Mouse (Mus musculus): Measurements from ENCODE around the gene Pdlim3. TPM values are rescaled to one million over a fixed set of nuclear protein-coding genes. Genes with fewer than 3 reads are reported as not detected.

Pdlim3 gene
- polyA plus RNA-seq, 1 experiment = 63.1 TPM

DNA sequence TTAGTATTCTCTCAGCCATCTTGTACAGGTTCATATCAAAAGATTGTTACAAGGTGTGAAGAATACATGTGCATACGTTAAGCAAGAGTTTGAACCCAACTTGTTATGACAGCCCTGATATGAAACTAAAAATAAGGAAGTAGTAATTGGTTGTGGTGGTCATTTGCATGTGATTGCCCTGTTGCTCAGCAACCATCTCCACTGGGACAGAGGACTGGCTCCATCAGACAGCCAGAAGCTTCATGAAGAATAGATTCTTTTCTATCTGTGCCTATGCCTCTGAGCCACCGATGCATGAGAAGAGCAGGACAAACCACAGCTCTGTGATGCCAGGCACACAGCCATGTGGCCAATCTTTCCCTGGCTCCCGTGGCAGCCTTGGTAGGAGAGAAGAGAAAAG, 14.5 kb downstream of the Pdlim3 start:
- TF ChIP-seq POLR2A (IDR thresholded peaks at IDR 0.05; ENCODE audit: borderline replicate concordance, extremely low read depth, low read depth, low read length) = no peak
- no peak for TF ChIP-seq CTCF (IDR thresholded peaks at IDR 0.05; ENCODE audit: insufficient read depth, low read length)
- WGBS = 79% methylated on average over 3 of the region's 3 CpGs
- Histone ChIP-seq H3K4me1 (ENCODE audit: control insufficient read depth, insufficient read depth, low read length) (peaks cover 3% of the 10 kb centered on the region), H3K4me3 (replicated peaks; ENCODE audit: extremely low read depth, low read depth, low read length) (no peak overlapping the region)
- no peak for DNase-seq

DNA sequence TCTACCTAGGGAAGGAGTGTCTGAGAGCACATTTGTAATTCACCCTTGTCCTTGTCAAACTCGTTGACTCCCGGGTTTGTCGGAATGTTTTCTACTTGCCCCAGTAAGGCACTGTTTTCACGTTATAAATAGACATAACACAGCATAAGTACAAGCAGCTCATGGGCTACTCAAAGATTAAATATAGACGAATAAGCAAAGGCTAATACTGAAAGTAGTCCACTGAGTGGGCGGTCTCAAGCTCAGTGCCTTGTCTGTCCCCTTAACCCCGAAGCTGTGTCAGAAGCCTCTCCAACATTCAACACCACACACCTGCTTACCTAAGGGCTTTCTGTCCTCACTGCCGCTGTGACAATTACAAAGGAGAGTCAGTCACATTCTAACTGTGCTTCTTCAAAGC, 16.4 kb downstream of the Pdlim3 start:
- Histone ChIP-seq H3K4me3 (replicated peaks; ENCODE audit: extremely low read depth, low read depth, low read length) (no peak overlapping the region), H3K4me1 (ENCODE audit: control insufficient read depth, insufficient read depth, low read length) (peaks cover 3% of the 10 kb centered on the region)
- WGBS = 64% methylated on average over 8 of the region's 8 CpGs
- TF ChIP-seq POLR2A (IDR thresholded peaks at IDR 0.05; ENCODE audit: borderline replicate concordance, extremely low read depth, low read depth, low read length) (no peak), CTCF (IDR thresholded peaks at IDR 0.05; ENCODE audit: insufficient read depth, low read length) (no peak)
- DNase-seq = no peak

DNA sequence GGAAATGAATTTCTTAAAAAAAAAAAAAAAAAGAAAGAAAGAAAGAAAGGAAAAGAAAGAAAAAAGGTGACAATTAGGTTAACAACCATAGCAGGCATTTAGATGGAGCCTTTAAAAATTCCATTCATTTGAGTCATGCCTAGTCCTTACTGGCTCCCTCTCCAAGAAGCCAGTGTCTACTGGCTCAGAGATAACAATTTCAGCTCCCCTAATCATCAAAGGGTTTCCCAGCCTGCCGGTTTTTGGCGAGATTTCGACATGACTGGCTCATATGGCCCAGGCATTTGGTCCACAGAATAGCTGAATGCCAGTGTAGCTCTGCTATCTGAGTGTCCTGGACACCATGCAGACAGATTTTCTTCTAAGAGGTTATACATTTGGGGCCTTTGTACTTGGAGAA, 18.4 kb downstream of the Pdlim3 start:
- H3K4me3 ChIP-seq (replicated peaks; ENCODE audit: extremely low read depth, low read depth, low read length) = no peak overlapping the region
- no peak for TF ChIP-seq CTCF (IDR thresholded peaks at IDR 0.05; ENCODE audit: insufficient read depth, low read length)
- no peak for TF ChIP-seq POLR2A (IDR thresholded peaks at IDR 0.05; ENCODE audit: borderline replicate concordance, extremely low read depth, low read depth, low read length)
- 30% methylated on average over 3 of the region's 3 CpGs for WGBS
- peaks cover 3% of the 10 kb centered on the region for H3K4me1 ChIP-seq (ENCODE audit: control insufficient read depth, insufficient read depth, low read length)
- DNase-seq = no peak

DNA sequence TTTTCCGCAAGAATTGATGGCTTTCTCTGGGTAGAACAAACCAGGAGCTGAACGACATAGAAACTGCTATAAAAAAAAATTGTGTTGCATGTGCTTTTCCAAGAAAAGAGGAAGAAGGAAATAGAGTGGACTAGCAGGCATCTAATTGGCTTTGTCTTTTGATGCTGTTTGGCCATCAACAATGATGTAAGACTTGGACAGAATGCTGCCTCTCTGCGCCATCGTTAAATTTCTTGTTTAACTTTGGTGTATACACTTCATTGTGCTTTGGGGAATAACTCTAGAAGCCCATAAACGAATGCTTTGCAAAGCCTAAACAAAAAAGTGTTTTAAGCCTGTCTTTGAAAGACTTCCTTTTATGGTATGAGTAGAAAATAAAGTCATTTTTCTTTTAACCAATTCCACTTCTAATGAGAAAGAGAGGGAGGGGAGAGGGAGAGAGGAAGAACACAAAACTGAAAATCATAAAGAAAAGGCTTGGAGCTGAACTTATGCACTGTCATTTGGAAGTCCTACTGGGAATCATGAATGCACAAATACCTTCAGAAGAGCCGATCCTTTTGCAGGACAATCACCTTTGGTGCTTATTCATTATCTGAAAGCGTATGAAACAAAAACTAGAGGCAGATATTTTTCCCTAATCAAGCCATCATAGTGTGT, 20.5 kb downstream of the Pdlim3 start:
- no peak for DNase-seq
- Histone ChIP-seq H3K4me1 (ENCODE audit: control insufficient read depth, insufficient read depth, low read length) (peaks cover 3% of the 10 kb centered on the region), H3K4me3 (replicated peaks; ENCODE audit: extremely low read depth, low read depth, low read length) (no peak overlapping the region)
- WGBS = 55% methylated on average over 7 of the region's 7 CpGs
- TF ChIP-seq POLR2A (IDR thresholded peaks at IDR 0.05; ENCODE audit: borderline replicate concordance, extremely low read depth, low read depth, low read length) = no peak
- no peak for TF ChIP-seq CTCF (IDR thresholded peaks at IDR 0.05; ENCODE audit: insufficient read depth, low read length)

DNA sequence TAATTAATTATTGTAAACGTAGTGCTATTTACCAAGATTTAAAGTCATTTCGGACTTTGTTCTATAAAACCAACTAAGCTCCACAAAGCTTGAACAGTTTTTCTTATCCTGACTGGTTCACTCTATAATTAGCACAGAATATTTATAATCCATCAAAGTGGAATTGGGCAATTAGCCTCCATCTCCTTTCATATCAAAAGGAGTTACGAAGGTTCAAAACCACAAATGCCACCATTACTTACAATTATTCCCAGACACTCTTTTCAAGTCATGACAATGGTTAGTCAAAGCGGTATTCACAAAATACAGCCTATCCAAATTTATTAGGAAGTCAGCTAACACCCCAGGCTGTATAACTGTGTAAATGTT, 21.0 kb downstream of the Pdlim3 start:
- H3K4me3 ChIP-seq (replicated peaks; ENCODE audit: extremely low read depth, low read depth, low read length) = no peak overlapping the region
- no peak for DNase-seq
- H3K4me1 ChIP-seq (ENCODE audit: control insufficient read depth, insufficient read depth, low read length) = peaks cover 3% of the 10 kb centered on the region
- TF ChIP-seq POLR2A (IDR thresholded peaks at IDR 0.05; ENCODE audit: borderline replicate concordance, extremely low read depth, low read depth, low read length) = no peak
- no peak for TF ChIP-seq CTCF (IDR thresholded peaks at IDR 0.05; ENCODE audit: insufficient read depth, low read length)
- 94% methylated on average over 4 of the region's 4 CpGs for WGBS

DNA sequence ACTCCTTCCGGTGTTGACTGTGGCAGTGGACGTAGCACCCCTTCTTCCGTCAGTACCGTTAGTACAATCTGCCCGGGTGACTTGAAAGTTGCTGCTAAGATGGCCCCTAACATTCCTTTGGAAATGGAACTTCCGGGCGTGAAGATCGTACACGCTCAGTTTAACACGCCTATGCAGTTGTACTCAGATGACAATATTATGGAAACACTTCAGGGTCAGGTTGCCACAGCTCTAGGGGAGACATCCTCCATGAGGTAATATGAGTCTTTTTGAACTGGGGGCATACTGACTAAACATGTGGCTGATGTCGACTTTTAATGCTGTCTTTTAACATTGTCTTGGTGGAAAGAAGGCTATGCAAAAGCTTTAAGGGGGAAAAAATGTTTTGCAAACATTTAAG, 28.4 kb downstream of the Pdlim3 start:
- no peak for DNase-seq
- no peak overlapping the region for H3K4me3 ChIP-seq (replicated peaks; ENCODE audit: extremely low read depth, low read depth, low read length)
- no peaks in the 10 kb centered on the region for H3K4me1 ChIP-seq (ENCODE audit: control insufficient read depth, insufficient read depth, low read length)
- TF ChIP-seq POLR2A (IDR thresholded peaks at IDR 0.05; ENCODE audit: borderline replicate concordance, extremely low read depth, low read depth, low read length) = no peak
- no peak for TF ChIP-seq CTCF (IDR thresholded peaks at IDR 0.05; ENCODE audit: insufficient read depth, low read length)
- WGBS = 82% methylated on average over 11 of the region's 11 CpGs

DNA sequence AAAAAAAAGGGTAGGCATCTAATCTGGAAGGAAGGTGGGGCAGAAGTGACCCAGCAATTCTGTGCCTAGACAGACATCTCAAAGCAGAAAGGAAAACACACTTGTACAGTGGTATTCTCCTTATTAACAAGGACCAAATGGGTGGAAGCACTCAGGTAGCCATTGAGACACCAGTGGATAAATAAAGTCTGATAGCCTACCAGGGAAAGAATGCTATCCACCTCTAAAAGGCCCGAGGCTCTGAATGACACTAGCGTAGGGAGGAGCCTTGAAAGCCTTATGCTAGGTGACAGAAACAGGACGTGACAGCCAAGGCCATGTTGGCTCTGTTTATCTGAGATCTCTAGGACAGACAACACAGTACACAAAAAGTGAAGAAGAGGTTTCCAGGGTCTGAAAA, 31.2 kb downstream of the Pdlim3 start:
- Histone ChIP-seq H3K4me1 (ENCODE audit: control insufficient read depth, insufficient read depth, low read length) (no peaks in the 10 kb centered on the region), H3K4me3 (replicated peaks; ENCODE audit: extremely low read depth, low read depth, low read length) (no peak overlapping the region)
- TF ChIP-seq CTCF (IDR thresholded peaks at IDR 0.05; ENCODE audit: insufficient read depth, low read length) (no peak), POLR2A (IDR thresholded peaks at IDR 0.05; ENCODE audit: borderline replicate concordance, extremely low read depth, low read depth, low read length) (no peak)
- WGBS = 46% methylated on average over 3 of the region's 3 CpGs
- no peak for DNase-seq

DNA sequence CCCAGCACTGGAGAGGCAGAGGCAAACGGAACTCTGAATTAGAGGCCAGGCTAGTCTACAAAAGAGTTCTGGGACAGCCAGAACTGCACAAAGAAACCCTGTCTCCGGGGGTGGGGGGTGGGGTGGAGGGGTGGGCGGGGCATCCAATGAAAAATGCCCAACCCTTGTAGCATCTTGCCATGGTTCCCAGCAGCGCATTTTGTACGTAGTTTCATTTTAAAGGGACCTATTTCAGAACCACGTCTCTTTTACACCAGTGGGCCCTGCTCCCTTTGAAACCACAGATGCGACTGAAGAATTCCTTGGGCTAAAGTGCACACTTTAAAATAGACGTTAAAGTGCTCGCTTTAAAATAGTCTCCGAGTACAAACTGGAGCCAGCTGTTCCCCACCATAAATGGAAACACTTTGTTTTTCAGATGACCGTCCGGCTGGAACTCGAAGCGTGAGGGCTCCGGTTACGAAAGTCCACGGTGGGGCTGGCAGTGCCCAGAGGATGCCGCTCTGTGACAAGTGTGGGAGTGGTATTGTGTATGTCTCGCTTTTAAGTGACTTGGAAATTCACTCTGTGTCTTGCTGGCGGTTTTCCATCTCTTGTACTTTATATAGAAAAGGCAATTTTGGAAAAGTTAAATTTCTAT, 31.9 kb downstream of the Pdlim3 start:
- Histone ChIP-seq H3K4me3 (replicated peaks; ENCODE audit: extremely low read depth, low read depth, low read length) (no peak overlapping the region), H3K4me1 (ENCODE audit: control insufficient read depth, insufficient read depth, low read length) (no peaks in the 10 kb centered on the region)
- TF ChIP-seq CTCF (IDR thresholded peaks at IDR 0.05; ENCODE audit: insufficient read depth, low read length) = no peak
- WGBS = 66% methylated on average over 20 of the region's 20 CpGs
- DNase-seq = no peak

DNA sequence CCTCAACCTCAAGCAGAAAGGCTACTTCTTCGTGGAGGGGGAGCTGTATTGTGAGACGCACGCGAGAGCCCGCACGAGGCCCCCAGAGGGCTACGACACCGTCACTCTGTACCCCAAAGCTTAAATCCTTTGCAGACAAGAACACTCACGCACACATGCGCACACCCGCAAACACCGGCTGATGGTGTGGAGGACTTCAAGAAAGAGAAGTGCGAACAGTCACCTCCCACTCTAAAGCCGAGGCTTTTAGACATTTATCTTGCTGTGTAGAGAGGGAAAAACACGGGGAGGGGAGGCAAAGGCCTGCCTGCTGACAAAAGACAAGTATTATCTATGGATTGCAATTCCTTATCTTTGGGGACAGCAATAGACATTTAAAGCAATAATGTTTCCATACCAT, 33.6 kb downstream of the Pdlim3 start:
- DNase-seq = no peak
- Histone ChIP-seq H3K4me1 (ENCODE audit: control insufficient read depth, insufficient read depth, low read length) (no peaks in the 10 kb centered on the region), H3K4me3 (replicated peaks; ENCODE audit: extremely low read depth, low read depth, low read length) (no peak overlapping the region)
- 85% methylated on average over 15 of the region's 15 CpGs for WGBS
- TF ChIP-seq CTCF (IDR thresholded peaks at IDR 0.05; ENCODE audit: insufficient read depth, low read length) = no peak
- no peak for TF ChIP-seq POLR2A (IDR thresholded peaks at IDR 0.05; ENCODE audit: borderline replicate concordance, extremely low read depth, low read depth, low read length)

DNA sequence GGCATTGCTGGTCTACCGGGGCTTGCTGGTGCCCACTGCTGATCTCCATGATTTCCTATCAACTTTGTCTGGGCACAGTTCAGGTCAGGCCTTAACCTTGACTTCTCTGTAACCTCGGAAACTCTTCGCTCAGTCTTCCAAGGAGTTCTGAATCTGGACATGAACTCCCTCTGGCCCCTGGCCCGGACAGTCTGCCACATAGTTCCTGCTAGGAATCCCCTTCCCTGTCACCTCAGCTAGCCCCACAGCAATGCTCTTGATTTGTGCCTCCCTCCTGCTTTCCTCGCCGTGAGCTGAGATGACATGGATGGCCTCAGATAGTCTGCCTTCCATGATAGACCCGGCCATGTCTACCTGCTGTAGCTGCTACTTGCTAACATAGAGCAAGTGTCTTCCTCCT, 35.1 kb downstream of the Pdlim3 start:
- DNase-seq = no peak
- Histone ChIP-seq H3K4me3 (replicated peaks; ENCODE audit: extremely low read depth, low read depth, low read length) (no peak overlapping the region), H3K4me1 (ENCODE audit: control insufficient read depth, insufficient read depth, low read length) (no peaks in the 10 kb centered on the region)
- WGBS = 92% methylated on average over 7 of the region's 7 CpGs
- TF ChIP-seq POLR2A (IDR thresholded peaks at IDR 0.05; ENCODE audit: borderline replicate concordance, extremely low read depth, low read depth, low read length) (no peak), CTCF (IDR thresholded peaks at IDR 0.05; ENCODE audit: insufficient read depth, low read length) (no peak)
